Mouse (Mus musculus) CH12.LX (cell line): ENCODE results near the gene Zmym2.

Experiments used
- JUN ChIP-seq: IDR thresholded peaks from 2 replicates; pipeline ENCODE4 v1.6.1; 2011; ENCODE audit warnings: low read depth, mild to moderate bottlenecking, low read length, improper control_type of control experiment, moderate library complexity; ENCODE audit not compliant: insufficient read depth
- MYC ChIP-seq: IDR thresholded peaks from 2 replicates; pipeline ENCODE4 v1.6.1; 2011; ENCODE audit warnings: low read depth, mild to moderate bottlenecking, improper control_type of control experiment, low read length
- ZNF384 ChIP-seq: IDR thresholded peaks from 2 replicates; pipeline ENCODE4 v1.6.1; 2012; ENCODE audit warnings: low read depth, low read length, improper control_type of control experiment, inconsistent platforms

DNA sequence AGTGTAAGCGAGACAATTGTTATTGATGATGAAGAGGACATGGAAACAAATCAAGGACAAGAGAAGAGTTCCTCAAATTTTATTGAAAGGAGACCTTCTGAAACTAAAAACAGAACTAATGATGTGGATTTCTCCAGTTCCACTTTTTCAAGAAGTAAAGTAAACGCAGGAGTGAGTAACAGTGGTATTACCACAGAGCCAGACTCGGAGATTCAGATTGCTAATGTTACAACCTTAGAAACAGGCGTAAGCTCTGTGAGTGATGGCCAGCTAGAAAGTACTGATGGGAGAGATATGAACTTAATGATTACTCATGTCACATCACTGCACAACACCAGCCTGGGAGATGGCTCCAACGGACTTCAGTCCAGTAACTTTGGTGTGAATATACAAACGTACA, 16.6 kb downstream of the Zmym2 start:
- TF ChIP-seq MYC (no peak), ZNF384 (no peak), JUN (no peak)
